In genomic region chr14:22810531-22810930, GRCm38 (mm10) we compare ENCODE assay signal across 25 mouse cellular contexts.
DNase-seq lines count a peak whose midpoint lies in the region; ATAC-seq and TF ChIP-seq lines count a peak whose summit lies in the region.
"Had no signal": no experiment of that assay in that cellular context is flagged by ENCODE, and none has a peak within 500 bp of the region (broad histone marks: within the 10 kb centered on the region; RNA-seq: fewer than 3 reads in every experiment).

No protein-coding gene starts in this region.

- no peak for TF ChIP-seq EP300 in heart, postnatal 0 days (IDR thresholded peaks at IDR 0.05; ENCODE audit: low read depth)

- no peak for TF ChIP-seq CTCF in heart, postnatal 0 days (IDR thresholded peaks at IDR 0.05; ENCODE audit: low read depth)
- no peak for TF ChIP-seq CTCF in liver, adult 2 months (IDR thresholded peaks at IDR 0.05; ENCODE audit: low read depth, low read length)
- TF ChIP-seq CTCF in forebrain, postnatal 0 days (IDR thresholded peaks at IDR 0.05; ENCODE audit: low read depth): no peak

- TF ChIP-seq POLR2A in liver, adult 2 months (IDR thresholded peaks at IDR 0.05; ENCODE audit: extremely low read depth, insufficient read depth, low read length): no peak

- no peaks in the 10 kb centered on the region for H3K9me3 ChIP-seq in heart, postnatal 0 days (replicated peaks; ENCODE audit: control insufficient read depth, low read length)
- no peaks in the 10 kb centered on the region for H3K9me3 ChIP-seq in liver, embryonic 12.5 days (replicated peaks)
- no peaks in the 10 kb centered on the region for H3K9me3 ChIP-seq in embryonic facial prominence, embryonic 10.5 days
- H3K9me3 ChIP-seq in stomach, embryonic 14.5 days (ENCODE audit: control insufficient read depth, low read depth, low read length): no peaks in the 10 kb centered on the region
- no peaks in the 10 kb centered on the region for H3K9me3 ChIP-seq in forebrain, postnatal 0 days (ENCODE audit: low read length)
- H3K9me3 ChIP-seq: forebrain, embryonic 10.5 days; hindbrain, embryonic 13.5 days; liver, embryonic 15.5 days; neural tube, embryonic 13.5 days had no signal

- H3K9ac ChIP-seq in heart, postnatal 0 days (replicated peaks; ENCODE audit: low read depth, low read length): no peak overlapping the region
- H3K9ac ChIP-seq in liver, adult 2 months (ENCODE audit: low read depth, low read length): no peak overlapping the region
- no peak overlapping the region for H3K9ac ChIP-seq in liver, embryonic 12.5 days
- no peak overlapping the region for H3K9ac ChIP-seq in stomach, embryonic 14.5 days (replicated peaks; ENCODE audit: low read depth, low read length)
- no peak overlapping the region for H3K9ac ChIP-seq in forebrain, postnatal 0 days
- H3K9ac ChIP-seq: hindbrain, embryonic 13.5 days; liver, embryonic 15.5 days; neural tube, embryonic 13.5 days had no signal

- ATAC-seq in heart, postnatal 0 days (ENCODE audit: insufficient read depth, low read depth): no peak
- ATAC-seq in liver, embryonic 12.5 days: no peak
- ATAC-seq in stomach, embryonic 14.5 days (ENCODE audit: insufficient number of reproducible peaks, insufficient read depth, low FRiP score, low read depth): no peak
- no peak for ATAC-seq in forebrain, postnatal 0 days
- ATAC-seq: midbrain, embryonic 16.5 days had no signal

- no peaks in the 10 kb centered on the region for H3K79me2 ChIP-seq in liver, adult 2 months (ENCODE audit: control insufficient read depth, insufficient read depth, low read length)

- no peak for DNase-seq in heart, postnatal 0 days (ENCODE audit: low spot score)
- DNase-seq in heart, adult 11 months: no peak
- DNase-seq in liver, adult 2 months (ENCODE audit: extremely low read depth, low read depth, low spot score): peak; percentile 28
- DNase-seq in embryonic facial prominence, embryonic 10.5 days (ENCODE audit: low spot score): no peak
- no peak for DNase-seq in forebrain, postnatal 0 days
- DNase-seq in adrenal gland, postnatal 14 days: no peak
- DNase-seq: adrenal gland, postnatal 36 days; cerebellum, adult 11-12 months; cerebellum, postnatal 10 days; heart, postnatal 36 days; retina, postnatal 1 day; right cerebral cortex, postnatal 25 days; spleen, adult 18-20 months; thymus, adult 2 months; thymus, postnatal 4 days had no signal

- H3K36me3 ChIP-seq in heart, postnatal 0 days (replicated peaks; ENCODE audit: control insufficient read depth, insufficient read depth, low read length): no peaks in the 10 kb centered on the region
- no peaks in the 10 kb centered on the region for H3K36me3 ChIP-seq in liver, adult 2 months (ENCODE audit: control insufficient read depth, insufficient read depth, low read length)
- no peaks in the 10 kb centered on the region for H3K36me3 ChIP-seq in liver, embryonic 12.5 days
- no peaks in the 10 kb centered on the region for H3K36me3 ChIP-seq in embryonic facial prominence, embryonic 10.5 days (replicated peaks)
- H3K36me3 ChIP-seq in stomach, embryonic 14.5 days (ENCODE audit: control insufficient read depth, insufficient read depth, low read length): no peaks in the 10 kb centered on the region
- no peaks in the 10 kb centered on the region for H3K36me3 ChIP-seq in forebrain, postnatal 0 days (ENCODE audit: insufficient read depth)
- H3K36me3 ChIP-seq: forebrain, embryonic 10.5 days; hindbrain, embryonic 13.5 days; liver, embryonic 15.5 days; neural tube, embryonic 13.5 days had no signal

- H3K4me2 ChIP-seq in heart, postnatal 0 days (ENCODE audit: low read depth, low read length): no peak overlapping the region
- H3K4me2 ChIP-seq in liver, embryonic 12.5 days: no peak overlapping the region
- no peak overlapping the region for H3K4me2 ChIP-seq in stomach, embryonic 14.5 days (replicated peaks; ENCODE audit: low read depth, low read length)
- H3K4me2 ChIP-seq in forebrain, postnatal 0 days (ENCODE audit: low read depth): no peak overlapping the region
- H3K4me2 ChIP-seq: heart, embryonic 11.5 days; hindbrain, embryonic 13.5 days; liver, embryonic 15.5 days; neural tube, embryonic 13.5 days had no signal

- H3K27me3 ChIP-seq in heart, postnatal 0 days (ENCODE audit: control insufficient read depth, insufficient read depth, low read length): peaks cover 4% of the 10 kb centered on the region; the same call in 1 of the 2 replicates
- no peaks in the 10 kb centered on the region for H3K27me3 ChIP-seq in liver, adult 2 months (ENCODE audit: control insufficient read depth, insufficient read depth, low read length)
- H3K27me3 ChIP-seq in liver, embryonic 12.5 days (replicated peaks): no peaks in the 10 kb centered on the region
- H3K27me3 ChIP-seq in embryonic facial prominence, embryonic 10.5 days (replicated peaks; ENCODE audit: low read depth, poor library complexity, severe bottlenecking): peaks cover 22% of the 10 kb centered on the region
- no peaks in the 10 kb centered on the region for H3K27me3 ChIP-seq in stomach, embryonic 14.5 days (ENCODE audit: control insufficient read depth, insufficient read depth, low read length)
- H3K27me3 ChIP-seq in forebrain, postnatal 0 days (ENCODE audit: insufficient read depth, low read length): peaks cover 17% of the 10 kb centered on the region; the same call in 1 of the 2 replicates
- H3K27me3 ChIP-seq: liver, embryonic 15.5 days had no signal

- H3K4me3 ChIP-seq in heart, postnatal 0 days (ENCODE audit: low read depth, low read length): no peak overlapping the region
- no peak overlapping the region for H3K4me3 ChIP-seq in liver, adult 2 months (ENCODE audit: insufficient read depth, low read depth, low read length)
- H3K4me3 ChIP-seq in liver, embryonic 12.5 days: no peak overlapping the region
- H3K4me3 ChIP-seq in embryonic facial prominence, embryonic 10.5 days: no peak overlapping the region
- H3K4me3 ChIP-seq in stomach, embryonic 14.5 days (ENCODE audit: low read depth, low read length): no peak overlapping the region
- H3K4me3 ChIP-seq in forebrain, postnatal 0 days (ENCODE audit: low read depth, low read length): no peak overlapping the region
- H3K4me3 ChIP-seq: forebrain, embryonic 10.5 days; hindbrain, embryonic 13.5 days; liver, embryonic 15.5 days; myocyte; neural tube, embryonic 13.5 days had no signal

- 23% methylated on average over 1 of the region's 1 CpGs for WGBS in heart, postnatal 0 days
- 66% methylated on average over 1 of the region's 1 CpGs for WGBS in liver, adult 2 months
- 25% methylated on average over 1 of the region's 1 CpGs for WGBS in liver, embryonic 12.5 days (ENCODE audit: insufficient replicate concordance)
- WGBS in embryonic facial prominence, embryonic 10.5 days: 83% methylated on average over 1 of the region's 1 CpGs
- WGBS in stomach, embryonic 14.5 days: 44% methylated on average over 1 of the region's 1 CpGs
- 70% methylated on average over 1 of the region's 1 CpGs for WGBS in forebrain, postnatal 0 days

- peak overlapping the region; percentile 39 for H3K27ac ChIP-seq in heart, postnatal 0 days (ENCODE audit: low read depth)
- H3K27ac ChIP-seq in liver, adult 2 months (replicated peaks; ENCODE audit: insufficient read depth, low read depth, low read length): no peak overlapping the region
- H3K27ac ChIP-seq in liver, embryonic 12.5 days: no peak overlapping the region
- 0 out of 2 replicates have a peak overlapping the region, but pooled peaks have one; percentile 61 for H3K27ac ChIP-seq in embryonic facial prominence, embryonic 10.5 days (replicated peaks)
- 0 out of 2 replicates have a peak overlapping the region, but pooled peaks have one; percentile 68 for H3K27ac ChIP-seq in stomach, embryonic 14.5 days (ENCODE audit: low read length)
- H3K27ac ChIP-seq in forebrain, postnatal 0 days (ENCODE audit: low read depth, low read length): no peak overlapping the region
- H3K27ac ChIP-seq: hindbrain, embryonic 13.5 days; liver, embryonic 15.5 days; macrophage; neural tube, embryonic 13.5 days had no signal

- peaks cover 4% of the 10 kb centered on the region; the same call in 1 of the 2 replicates for H3K4me1 ChIP-seq in heart, postnatal 0 days (ENCODE audit: control insufficient read depth, insufficient read depth)
- H3K4me1 ChIP-seq in liver, adult 2 months (ENCODE audit: control insufficient read depth, insufficient read depth, low read length): no peaks in the 10 kb centered on the region
- peaks cover 6% of the 10 kb centered on the region; the same call in 1 of the 2 replicates for H3K4me1 ChIP-seq in liver, embryonic 12.5 days
- H3K4me1 ChIP-seq in embryonic facial prominence, embryonic 10.5 days: peaks cover 55% of the 10 kb centered on the region
- peaks cover 47% of the 10 kb centered on the region for H3K4me1 ChIP-seq in stomach, embryonic 14.5 days (ENCODE audit: control insufficient read depth, insufficient read depth, low read length)
- peaks cover 4% of the 10 kb centered on the region; the same call in 1 of the 2 replicates for H3K4me1 ChIP-seq in forebrain, postnatal 0 days (ENCODE audit: insufficient read depth)
- H3K4me1 ChIP-seq: liver, embryonic 15.5 days had no signal

Comparison
In these comparisons a context has a peak if more than half of its experiments do, and no peak if none do; other contexts are left out.
1. H3K27ac ChIP-seq: peak in heart, postnatal 0 days (single experiment), embryonic facial prominence, embryonic 10.5 days (single experiment) and stomach, embryonic 14.5 days (single experiment); none in liver, adult 2 months (single experiment), liver, embryonic 12.5 days (single experiment) and forebrain, postnatal 0 days (single experiment).